Mouse (Mus musculus) T-helper 2 cell (primary cell): ENCODE measurements around the gene Hhat.

Experiments used
- in situ Hi-C: fragments of 300-600 bp; cut with MboI, MseI; formaldehyde crosslinking; loops from one replicate; pipeline ENCODE4 v1.15.1; 2025; ENCODE audit warnings: high pct_unique_total_duplicates

Hhat gene

DNA sequence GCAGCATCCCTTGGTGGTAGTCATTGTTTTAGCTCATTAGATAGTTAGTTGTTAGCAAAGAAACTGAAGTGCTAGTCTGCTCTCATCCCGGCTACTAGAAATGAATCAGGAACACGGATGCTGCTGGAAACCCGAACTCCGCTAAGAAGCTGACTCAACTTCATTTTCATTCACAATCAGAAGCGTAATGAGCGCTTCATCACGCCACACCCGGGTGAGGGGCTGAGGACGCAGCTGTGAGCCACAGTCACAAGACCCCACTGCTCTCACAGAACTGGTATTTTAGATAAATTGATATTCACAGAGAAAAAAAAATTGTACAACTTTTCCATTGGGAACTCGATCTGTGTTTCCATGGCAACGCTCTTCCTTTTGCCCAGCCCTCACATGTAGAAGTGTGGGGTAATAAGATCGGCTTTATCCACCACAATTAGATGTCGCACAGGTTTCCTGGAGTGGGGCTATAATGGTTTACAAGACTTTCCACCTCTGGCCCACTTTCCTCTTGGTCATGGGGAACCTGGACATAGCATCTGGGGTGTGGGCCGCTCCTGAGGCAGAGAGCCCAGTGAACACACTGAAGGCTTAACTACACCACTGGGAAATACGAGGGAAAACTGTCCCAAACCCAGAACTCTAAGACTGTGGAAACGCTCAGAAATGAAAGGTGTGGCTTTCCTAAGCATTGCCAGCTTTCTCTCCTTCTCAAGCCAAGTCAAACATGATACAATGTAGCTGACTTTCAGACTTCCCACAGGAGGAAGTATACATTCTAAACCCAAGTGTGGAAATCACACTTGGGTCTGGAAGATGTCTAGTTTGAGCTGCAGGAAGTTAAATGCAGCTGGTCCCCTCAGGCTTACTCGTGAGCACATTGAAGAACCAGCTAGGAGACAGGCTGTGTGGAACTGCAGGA is 14.3 kb upstream of the Hhat start:
- in situ Hi-C loops: no loop called here

- in situ Hi-C loops: no loop called here
Observed at GRCm38 (mm10) chr1:192784374-192784773, 13.4 kb upstream of the Hhat start.

DNA sequence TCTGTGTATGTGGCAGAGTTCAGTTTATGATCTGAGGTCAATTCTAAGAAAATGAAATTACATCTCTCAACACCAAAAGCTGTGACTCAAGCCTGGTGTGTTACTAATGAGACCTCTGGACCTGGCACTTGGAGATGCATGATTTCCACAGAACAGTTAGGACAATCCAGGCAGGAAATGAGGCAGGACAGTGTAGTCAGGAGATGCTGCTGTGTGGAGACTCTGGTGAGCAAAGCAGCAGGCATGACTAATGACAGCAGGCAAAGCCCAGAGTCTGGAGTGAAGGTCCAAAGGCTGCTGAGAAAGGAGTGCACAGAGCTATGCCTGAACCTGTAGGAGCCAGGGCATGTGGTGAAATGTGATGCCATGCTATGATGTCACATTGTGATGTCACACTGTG is 10.2 kb upstream of the Hhat start:
- in situ Hi-C loops: no loop called here

DNA sequence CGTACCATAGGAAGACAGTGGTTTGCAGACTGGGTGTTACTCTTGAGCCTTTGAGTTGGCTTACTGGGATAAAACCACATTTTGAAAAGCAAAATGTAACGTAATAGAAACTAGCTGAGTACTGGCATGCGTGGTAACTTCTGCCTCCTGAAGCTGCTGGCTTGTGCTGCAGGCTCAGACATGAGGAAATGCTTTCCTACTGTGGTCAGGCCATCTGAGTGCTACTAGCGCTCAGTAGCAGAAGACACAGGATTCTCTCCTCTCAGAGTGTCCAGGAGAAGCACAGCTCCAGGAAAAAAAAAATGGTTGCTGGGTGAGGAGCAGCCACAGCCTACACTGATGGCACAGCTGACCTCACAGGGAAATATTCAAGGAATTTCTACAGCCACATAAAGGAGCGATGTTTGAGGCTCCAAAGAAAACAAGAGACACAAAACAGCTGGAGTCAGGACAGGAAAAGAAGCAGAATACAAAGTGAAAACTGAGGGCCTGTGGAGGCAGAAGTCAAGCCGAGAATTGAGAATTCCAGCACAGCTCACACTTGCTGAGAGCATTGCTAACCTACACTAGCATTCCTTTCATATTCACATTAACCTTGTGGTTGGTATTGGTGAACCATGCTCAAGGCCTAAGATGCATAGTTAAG is 8.0 kb upstream of the Hhat start:
- in situ Hi-C loops: loop anchor here (10.0 kb wide), 1 partner anchor 416 kb away; no protein-coding TSS in a partner anchor

GRCm38 (mm10) chr1:192778206-192778605 is 7.2 kb upstream of the Hhat start:
- in situ Hi-C loops: loop anchor here (10.0 kb wide), 1 partner anchor 417 kb away; no protein-coding TSS in a partner anchor

GRCm38 (mm10) chr1:192770130-192770494 is 911 bp downstream of the Hhat start:
- in situ Hi-C loops: loop anchor here (5.0 to 25.0 kb wide), 3 partner anchors 352 to 1333 kb away; no protein-coding TSS in a partner anchor

DNA sequence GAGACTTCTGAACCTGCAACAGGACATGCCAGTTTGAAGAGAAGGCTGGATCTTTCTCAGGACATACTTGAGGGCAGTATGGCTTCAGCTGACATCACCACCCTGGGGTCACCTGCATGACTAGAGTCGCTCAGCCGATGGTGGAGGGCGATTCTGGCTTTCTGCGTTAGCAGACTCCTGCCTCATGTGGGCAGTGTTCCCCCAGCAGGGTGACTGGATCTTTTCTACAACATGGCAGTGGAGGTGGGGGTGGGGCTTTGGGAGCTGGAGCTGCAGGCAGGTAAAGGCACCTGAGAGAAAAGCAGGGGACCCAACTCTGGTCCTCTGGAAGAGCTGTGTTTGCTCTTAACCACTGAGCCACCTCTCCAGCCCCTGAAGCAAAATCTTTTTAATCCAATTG is 5.5 kb downstream of the Hhat start:
- in situ Hi-C loops: loop anchor here (25.0 kb wide), 1 partner anchor 1328 kb away; no protein-coding TSS in a partner anchor

DNA sequence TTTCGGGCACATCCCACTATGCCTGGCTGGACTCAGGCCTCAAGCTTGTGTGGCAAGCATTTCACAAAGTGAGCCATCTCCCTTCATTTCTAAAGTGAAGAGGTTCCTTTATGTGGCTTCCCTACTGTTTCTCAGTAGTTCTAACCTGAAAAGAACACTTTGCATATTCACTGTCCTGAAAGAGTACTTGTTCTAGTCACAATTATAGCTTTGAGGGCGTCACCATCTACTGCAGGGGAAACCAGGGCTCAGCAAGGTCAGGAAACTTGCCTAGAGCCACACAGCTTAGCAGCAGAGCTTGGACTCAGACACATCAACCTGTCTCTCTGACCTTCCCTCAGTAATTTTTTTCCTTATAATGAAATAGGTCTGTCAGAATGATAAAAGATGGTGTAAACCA is 6.5 kb downstream of the Hhat start:
- in situ Hi-C loops: loop anchor here (25.0 kb wide), 1 partner anchor 1327 kb away; no protein-coding TSS in a partner anchor

DNA sequence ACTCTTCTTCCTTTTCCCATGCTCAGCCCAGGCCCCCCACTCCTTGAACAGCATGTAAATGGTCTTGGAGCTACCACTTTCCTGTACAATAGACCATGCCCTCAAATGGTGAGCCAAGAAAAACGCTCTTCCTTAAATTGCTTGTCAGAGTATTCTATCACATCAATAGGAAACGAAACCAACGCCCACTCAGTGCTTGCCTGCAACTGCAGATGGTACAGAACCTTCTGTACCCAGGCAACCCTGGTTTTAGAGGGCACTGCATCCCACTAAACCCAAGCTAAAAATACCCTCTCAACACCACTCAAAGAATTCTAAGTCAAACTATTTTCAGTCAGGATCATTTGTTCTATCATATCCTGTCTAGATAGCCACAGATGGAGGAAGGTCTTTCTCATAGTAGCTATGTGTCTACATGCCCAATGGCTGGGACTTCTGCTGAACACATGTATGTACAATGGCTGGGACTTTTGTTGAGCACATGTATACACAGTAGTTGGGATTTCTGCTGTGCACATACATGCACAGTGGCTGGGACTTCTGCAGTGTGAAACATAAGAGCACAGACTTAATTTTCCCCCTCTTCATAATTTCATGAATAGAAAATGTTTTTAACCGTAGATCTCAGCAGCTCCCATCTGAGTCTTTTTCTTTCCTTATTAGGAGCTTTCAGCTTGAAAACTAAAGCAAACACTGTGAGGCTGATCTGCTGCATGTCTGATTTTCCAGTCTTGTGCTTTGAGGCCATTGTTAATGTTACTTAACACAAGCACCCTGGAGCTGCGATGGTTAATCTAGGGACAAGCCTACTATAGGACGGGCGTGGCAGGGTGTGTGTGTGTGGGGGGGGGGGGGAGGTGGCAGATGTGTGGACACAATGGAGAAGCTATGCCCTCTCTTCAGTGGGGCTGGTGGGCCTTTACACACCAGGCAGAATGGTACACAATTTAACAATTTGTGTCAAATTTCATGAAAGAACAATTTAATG is 7.8 kb downstream of the Hhat start:
- in situ Hi-C loops: loop anchor here (25.0 kb wide), 1 partner anchor 1326 kb away; no protein-coding TSS in a partner anchor

GRCm38 (mm10) chr1:192756674-192757073 is 14.3 kb downstream of the Hhat start:
- in situ Hi-C loops: loop anchor here (25.0 kb wide), 1 partner anchor 1319 kb away; no protein-coding TSS in a partner anchor

DNA sequence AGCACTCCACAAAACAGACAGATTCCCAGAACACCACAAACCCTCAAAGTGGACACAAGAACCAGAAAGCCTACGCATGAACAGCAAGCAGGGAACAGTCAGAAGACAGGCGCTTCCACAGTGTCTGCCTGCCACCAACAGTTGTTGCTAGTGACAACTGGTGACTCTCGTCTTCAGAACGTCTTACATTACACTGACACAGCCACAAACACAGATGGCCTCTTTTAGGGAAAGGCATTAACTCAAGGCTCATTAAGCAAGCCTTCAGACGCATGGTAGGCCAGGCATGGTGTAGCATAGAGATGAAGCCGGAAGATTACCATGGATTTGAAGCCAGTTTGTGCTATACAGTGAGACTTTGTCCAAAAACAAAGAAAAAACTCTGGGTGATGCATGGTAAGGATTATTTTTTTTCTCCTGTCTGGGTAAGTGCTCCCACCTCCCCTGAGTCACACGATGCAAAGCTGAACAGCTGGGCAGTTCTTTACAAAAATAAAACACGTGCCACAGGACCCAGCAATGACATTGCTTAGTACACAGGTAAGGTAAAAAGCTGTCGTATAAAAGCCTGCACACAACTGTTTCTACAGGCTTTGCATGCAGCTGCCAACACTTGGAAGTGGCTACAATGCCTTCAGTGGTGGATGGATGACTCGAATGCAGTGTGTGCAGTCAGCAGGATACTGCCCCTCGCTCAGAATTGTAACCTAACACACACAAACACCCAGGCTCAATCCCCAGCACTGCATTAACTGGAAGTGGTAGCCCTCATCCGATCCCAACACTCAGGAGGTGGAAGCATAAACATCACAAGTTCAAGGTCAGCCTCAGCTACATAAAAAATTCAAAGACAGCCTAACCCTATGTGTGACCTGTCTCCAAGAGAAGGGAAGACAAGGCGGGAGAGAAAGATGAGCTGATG is 15.1 kb downstream of the Hhat start:
- in situ Hi-C loops: loop anchor here (25.0 kb wide), 1 partner anchor 1319 kb away; no protein-coding TSS in a partner anchor

GRCm38 (mm10) chr1:192755246-192755645 is 15.8 kb downstream of the Hhat start:
- in situ Hi-C loops: loop anchor here (25.0 kb wide), 1 partner anchor 1318 kb away; no protein-coding TSS in a partner anchor

GRCm38 (mm10) chr1:192754268-192754667 is 16.8 kb downstream of the Hhat start:
- in situ Hi-C loops: loop anchor here (25.0 kb wide), 1 partner anchor 1317 kb away; no protein-coding TSS in a partner anchor

GRCm38 (mm10) chr1:192752659-192753601 is 18.1 kb downstream of the Hhat start:
- in situ Hi-C loops: loop anchor here (25.0 kb wide), 1 partner anchor 1316 kb away; no protein-coding TSS in a partner anchor

DNA sequence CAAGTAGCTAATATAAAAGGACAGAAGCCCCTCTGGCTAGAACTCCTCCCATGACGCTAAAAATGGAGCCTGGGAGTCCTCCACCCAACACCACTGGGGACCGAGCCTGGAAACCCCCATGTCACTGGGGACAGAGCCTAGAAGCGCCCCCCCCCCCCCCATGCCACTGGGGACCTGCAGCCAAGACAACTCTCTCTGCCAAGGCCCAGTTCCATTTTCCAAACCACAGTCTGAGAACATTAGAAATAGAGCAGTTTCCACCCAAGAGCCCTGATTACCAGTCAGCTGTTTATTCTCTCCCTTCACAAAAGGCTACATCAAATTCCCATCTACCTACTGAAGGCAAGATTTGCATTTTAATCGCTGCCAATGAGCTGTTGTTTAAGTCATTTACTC is 21.0 kb downstream of the Hhat start:
- in situ Hi-C loops: loop anchor here (25.0 kb wide), 1 partner anchor 1313 kb away; no protein-coding TSS in a partner anchor

GRCm38 (mm10) chr1:192749270-192750041 is 21.6 kb downstream of the Hhat start:
- in situ Hi-C loops: loop anchor here (10.0 to 25.0 kb wide), 2 partner anchors 1312 to 1565 kb away; no protein-coding TSS in a partner anchor

DNA sequence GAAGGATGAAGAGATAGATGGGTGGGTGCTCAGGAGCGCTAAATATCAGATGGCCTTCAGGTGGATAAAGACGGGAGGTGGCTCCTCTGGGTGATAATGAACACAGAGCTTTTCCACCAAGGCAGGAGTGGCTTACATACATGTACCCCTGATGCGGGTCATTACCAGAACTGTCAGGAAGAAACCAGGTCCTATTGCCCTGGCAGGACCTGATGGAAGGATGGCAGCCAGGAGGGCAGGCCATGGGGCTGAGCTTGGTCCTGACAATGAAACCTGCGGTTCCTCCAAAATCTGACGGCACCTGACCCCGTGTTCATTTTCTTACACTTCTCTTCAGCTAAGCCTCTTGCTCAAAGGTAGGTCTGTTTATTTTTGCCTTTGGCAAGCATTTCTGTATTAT is 24.8 kb downstream of the Hhat start:
- in situ Hi-C loops: loop anchor here (10.0 kb wide), 1 partner anchor 1561 kb away; no protein-coding TSS in a partner anchor
